Mouse (Mus musculus) stomach, postnatal 0 days (tissue): ENCODE results near the gene Rtl9. TPM values are rescaled to one million over a fixed set of nuclear protein-coding genes. Genes with fewer than 3 reads are reported as not detected.

Experiments
- ATAC-seq: fragments of 200-750 bp; cut with Nextera tagmentation; 2 replicates; pipeline ENCODE4 v1.8.0; 2017; ENCODE audit not compliant: low FRiP score, low TSS enrichment
- DNase-seq: peaks from one replicate; pipeline ENCODE4 v3.0.0-alpha.2; 2016; ENCODE audit warnings: low spot score
- H3K27ac ChIP-seq: fragments of 300-500 bp; sonication (generic); replicated peaks from 2 replicates; pipeline ENCODE4 v1.5.1; 2014; ENCODE audit warnings: mild to moderate bottlenecking, control low read depth
- H3K27me3 ChIP-seq: fragments of 300-500 bp; sonication (generic); 2 replicates; pipeline ENCODE4 v1.6.1; 2014; ENCODE audit warnings: low read length; ENCODE audit not compliant: control insufficient read depth, insufficient read depth
- H3K36me3 ChIP-seq: fragments of 300-500 bp; sonication (generic); 2 replicates; pipeline ENCODE4 v1.6.1; 2014; ENCODE audit warnings: low read length, mixed read lengths; ENCODE audit not compliant: control insufficient read depth, insufficient read depth
- H3K4me1 ChIP-seq: fragments of 300-500 bp; sonication (generic); replicated peaks from 2 replicates; pipeline ENCODE4 v1.6.1; 2014; ENCODE audit warnings: antibody characterized with exemption; ENCODE audit not compliant: control insufficient read depth, insufficient read depth
- H3K4me2 ChIP-seq: fragments of 300-500 bp; sonication (generic); replicated peaks from 2 replicates; pipeline ENCODE4 v1.6.1; 2014; ENCODE audit warnings: low read depth, mild to moderate bottlenecking, control low read depth, moderate library complexity
- H3K4me3 ChIP-seq: fragments of 300-500 bp; sonication (generic); 2 replicates; pipeline ENCODE4 v1.5.1; 2014; ENCODE audit warnings: low read depth, low read length, control low read depth
- H3K9ac ChIP-seq: fragments of 300-500 bp; sonication (generic); 2 replicates; pipeline ENCODE4 v1.6.1; 2014; ENCODE audit warnings: mild to moderate bottlenecking, low read length, control low read depth, mixed read lengths
- H3K9me3 ChIP-seq: fragments of 300-500 bp; sonication (generic); 2 replicates; pipeline ENCODE4 v1.6.1; 2016; ENCODE audit warnings: low read length; ENCODE audit not compliant: control insufficient read depth
- CTCF ChIP-seq: IDR thresholded peaks from 2 replicates; pipeline ENCODE4 v1.5.1; 2016; ENCODE audit warnings: antibody characterized with exemption, low read depth, mild to moderate bottlenecking, moderate library complexity
- EP300 ChIP-seq: optimal IDR thresholded peaks from 2 replicates; pipeline ENCODE3; 2016; ENCODE audit warnings: antibody characterized with exemption
- WGBS: fragments of 180-500 bp; shearing (Covaris S2); extraction: QIAGEN DNeasy Blood & Tissue Kit; methylation state at CpG from one replicate; pipeline ENCODE4 v1.1.7; 2014; 5-methylcytosine and 5-hydroxymethylcytosine counted together
- polyA plus RNA-seq: library from polyadenylated mRNA; unstranded; fragments of >200 nt; fragmentation: Nextera tagmentation; extraction: Ambion mirVana; gene quantifications from 2 replicates; pipeline ENCODE4 v1.2.1, GENCODE M21; 2015

Rtl9 gene
- 0.15 and 0.24 TPM in 2 replicates for polyA plus RNA-seq

GRCm38 (mm10) chrX:143099044-143099754 is at the start of gene Rtl9:
TSS of gene Rtl9 (plus strand) at chrX:143099594.
- 95% methylated on average over 1 of the region's 1 CpGs for WGBS
- DNase-seq (peak; percentile 20), ATAC-seq (no peak)
- Histone ChIP-seq H3K27ac (no peak within 1 kb of the TSS), H3K9me3 (no peaks in the 10 kb centered on the region), H3K4me2 (no peak within 1 kb of the TSS), H3K9ac (no peak within 1 kb of the TSS), H3K4me1 (no peaks in the 10 kb centered on the region), H3K4me3 (no peak within 1 kb of the TSS), H3K27me3 (no peaks in the 10 kb centered on the region), H3K36me3 (no peaks in the 10 kb centered on the region)
- TF ChIP-seq CTCF (peak; percentile 80), EP300 (no peak)

- H3K27me3 ChIP-seq: no peaks in the 10 kb centered on the region
- no peaks in the 10 kb centered on the region for H3K36me3 ChIP-seq
- H3K4me2 ChIP-seq: no peak overlapping the region
- DNase-seq (no peak), ATAC-seq (no peak)
- no peak overlapping the region for H3K4me3 ChIP-seq
- H3K4me1 ChIP-seq: no peaks in the 10 kb centered on the region
- no peak overlapping the region for H3K27ac ChIP-seq
- no peak for TF ChIP-seq EP300
- peak; percentile 77 for TF ChIP-seq CTCF
- H3K9me3 ChIP-seq: no peaks in the 10 kb centered on the region
- no peak overlapping the region for H3K9ac ChIP-seq
Observed at GRCm38 (mm10) chrX:143051478-143051877, 47.9 kb upstream of the Rtl9 start.

GRCm38 (mm10) chrX:143051921-143052320 is 47.5 kb upstream of the Rtl9 start:
- TF ChIP-seq EP300: no peak
- no peak for TF ChIP-seq CTCF
- H3K27ac ChIP-seq: no peak overlapping the region
- H3K9me3 ChIP-seq: no peaks in the 10 kb centered on the region
- no peak overlapping the region for H3K9ac ChIP-seq
- no peaks in the 10 kb centered on the region for H3K27me3 ChIP-seq
- H3K36me3 ChIP-seq: no peaks in the 10 kb centered on the region
- WGBS: 75% methylated on average over 4 of the region's 4 CpGs
- no peak overlapping the region for H3K4me3 ChIP-seq
- DNase-seq (no peak), ATAC-seq (no peak)
- no peaks in the 10 kb centered on the region for H3K4me1 ChIP-seq
- H3K4me2 ChIP-seq: no peak overlapping the region

GRCm38 (mm10) chrX:143058829-143059228 is 40.6 kb upstream of the Rtl9 start:
- WGBS: 9% methylated on average over 12 of the region's 12 CpGs
- H3K9ac ChIP-seq: no peak overlapping the region
- H3K4me3 ChIP-seq: no peak overlapping the region
- H3K27ac ChIP-seq: no peak overlapping the region
- no peak for TF ChIP-seq EP300
- TF ChIP-seq CTCF: peak; percentile 89
- DNase-seq: peak; percentile 71
- no peaks in the 10 kb centered on the region for H3K36me3 ChIP-seq
- no peaks in the 10 kb centered on the region for H3K9me3 ChIP-seq
- ATAC-seq: peak; percentile 66
- H3K4me1 ChIP-seq: no peaks in the 10 kb centered on the region
- H3K27me3 ChIP-seq: no peaks in the 10 kb centered on the region
- no peak overlapping the region; the same call in 1 of the 2 replicates for H3K4me2 ChIP-seq

GRCm38 (mm10) chrX:143062641-143063355 is 36.6 kb upstream of the Rtl9 start:
- no peak for DNase-seq
- Histone ChIP-seq H3K27me3 (no peaks in the 10 kb centered on the region), H3K9ac (no peak overlapping the region), H3K4me1 (no peaks in the 10 kb centered on the region), H3K27ac (0 out of 2 replicates have a peak overlapping the region, but pooled peaks have one; percentile 24), H3K4me3 (no peak overlapping the region), H3K4me2 (no peak overlapping the region), H3K36me3 (no peaks in the 10 kb centered on the region), H3K9me3 (no peaks in the 10 kb centered on the region)
- TF ChIP-seq EP300 (no peak), CTCF (no peak)
- WGBS: 58% methylated on average over 11 of the region's 11 CpGs
- ATAC-seq: no peak

- DNase-seq (no peak), ATAC-seq (peak; percentile 46; the same call in 1 of the 2 replicates)
- TF ChIP-seq EP300 (no peak), CTCF (peak; percentile 45; the same call in 1 of the 2 replicates)
Observed at GRCm38 (mm10) chrX:143063780-143064179, 35.6 kb upstream of the Rtl9 start.

More at GRCm38 (mm10) chrX:143063780-143064179, 35.6 kb upstream of the Rtl9 start:
- H3K27ac ChIP-seq: peak overlapping the region; percentile 40
- H3K4me3 ChIP-seq: no peak overlapping the region
- H3K9ac ChIP-seq: no peak overlapping the region
- H3K27me3 ChIP-seq: no peaks in the 10 kb centered on the region
- H3K4me1 ChIP-seq: no peaks in the 10 kb centered on the region
- no peaks in the 10 kb centered on the region for H3K36me3 ChIP-seq
- WGBS: 41% methylated on average over 7 of the region's 7 CpGs
- H3K4me2 ChIP-seq: no peak overlapping the region
- H3K9me3 ChIP-seq: no peaks in the 10 kb centered on the region
